Mouse (Mus musculus): Measurements from ENCODE around the gene Vasp.

DNA sequence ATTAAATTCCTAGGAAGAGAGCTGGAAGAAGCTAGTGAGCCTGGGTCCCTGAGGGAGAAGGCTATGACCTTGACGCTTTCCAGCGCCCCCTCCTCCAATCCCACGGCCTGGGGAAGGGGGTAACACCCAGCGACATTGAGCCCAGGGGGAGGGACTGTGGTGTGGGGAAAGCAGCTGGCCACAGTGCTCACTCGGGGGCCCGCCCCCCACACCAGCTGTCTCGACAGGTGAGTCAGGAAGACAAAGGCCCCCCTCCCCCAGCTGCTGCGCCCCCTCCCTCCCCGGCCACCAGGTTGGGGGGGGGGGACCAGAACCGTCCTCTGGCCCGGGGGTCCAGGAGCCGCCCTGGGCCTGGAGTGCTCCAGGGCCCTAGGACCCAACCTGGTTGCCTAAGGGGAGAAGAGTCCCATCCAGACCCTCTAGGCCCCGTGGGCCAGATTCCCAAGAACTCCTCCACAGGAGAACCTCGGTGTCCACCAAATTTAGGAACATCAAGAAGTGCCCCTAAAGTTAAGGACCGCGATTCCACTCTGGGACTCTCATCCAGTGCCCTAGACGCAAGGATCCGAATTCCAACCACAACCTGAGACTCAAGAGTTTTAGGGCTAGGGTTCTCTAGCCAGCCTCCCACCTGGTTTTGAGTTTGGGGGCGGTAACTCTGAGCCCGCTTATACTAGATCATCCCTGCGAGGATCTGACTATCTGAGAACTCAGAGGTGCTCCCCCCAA lies 944 bp downstream of the Vasp start:
- TF ChIP-seq USF1 (IDR thresholded peaks at IDR 0.05; ENCODE audit: low read depth) (no peak), TCF3 (IDR thresholded peaks at IDR 0.05; ENCODE audit: insufficient read length, low read depth) (peak; percentile 84), MAX (IDR thresholded peaks at IDR 0.05; ENCODE audit: low read depth) (no peak), MYOD1 (IDR thresholded peaks at IDR 0.05; ENCODE audit: control insufficient read depth in 1 of 3, insufficient read length in 2 of 3, low read depth in 2 of 3) (peak in 2 of 3 experiments; percentile 93 to 96), TCF12 (IDR thresholded peaks at IDR 0.05; ENCODE audit: insufficient read depth, poor library complexity, severe bottlenecking) (peak; percentile 89), POLR2A (IDR thresholded peaks at IDR 0.05; ENCODE audit: insufficient read length, low read depth) (peak; percentile 22), POLR2AphosphoS2 (IDR thresholded peaks at IDR 0.05; ENCODE audit: insufficient read length, low read depth) (peak; percentile 53), E2F4 (IDR thresholded peaks at IDR 0.05; ENCODE audit: insufficient read depth) (no peak)

Data from myocyte (in vitro differentiated cells).